Mouse (Mus musculus) heart, postnatal 4 days (tissue): ENCODE measurements around the gene Pdhx. TPM values are rescaled to one million over a fixed set of nuclear protein-coding genes. Genes with fewer than 3 reads are reported as not detected.

Experiments
- DNase-seq: peaks from one replicate; pipeline ENCODE4 v3.0.0; 2021
- total RNA-seq, 2 experiments: library from RNA; stranded (reverse); gene quantifications; 2 replicates each; pipeline ENCODE4 v1.2.3; 2021

Gene Pdhx
- 100 to 1,000 TPM; 105 to 120 TPM for total RNA-seq

- DNase-seq = peak; percentile 100
Measured at GRCm38 (mm10) chr2:103073219-103073982, at the start of gene Pdhx, which contains the start of gene Apip. Gene Pdhx (minus strand): TSS chr2:103073513. Gene Apip (plus strand): TSS chr2:103073675.

GRCm38 (mm10) chr2:103119197-103119854, 46.0 kb upstream of the Pdhx start:
- no peak for DNase-seq

GRCm38 (mm10) chr2:103118324-103119196, 45.2 kb upstream of the Pdhx start:
- DNase-seq = no peak

GRCm38 (mm10) chr2:103117212-103117611, 43.9 kb upstream of the Pdhx start:
- no peak for DNase-seq

GRCm38 (mm10) chr2:103111669-103112068, 38.4 kb upstream of the Pdhx start:
- DNase-seq = no peak

GRCm38 (mm10) chr2:103106172-103106571, 32.9 kb upstream of the Pdhx start:
- no peak for DNase-seq

- no peak for DNase-seq
Measured at GRCm38 (mm10) chr2:103102595-103102994, 29.3 kb upstream of the Pdhx start.

GRCm38 (mm10) chr2:103089521-103089920, 16.2 kb upstream of the Pdhx start:
- no peak for DNase-seq

GRCm38 (mm10) chr2:103088099-103088498, 14.8 kb upstream of the Pdhx start:
- peak; percentile 13 for DNase-seq

GRCm38 (mm10) chr2:103086432-103086831, 13.1 kb upstream of the Pdhx start:
- DNase-seq = peak; percentile 22

- DNase-seq = no peak
Measured at GRCm38 (mm10) chr2:103085633-103086032, 12.3 kb upstream of the Pdhx start.

- peak; percentile 12 for DNase-seq
Measured at GRCm38 (mm10) chr2:103084451-103084850, 11.1 kb upstream of the Pdhx start.

GRCm38 (mm10) chr2:103082853-103083252, 9.5 kb upstream of the Pdhx start:
- DNase-seq = peak; percentile 11

- DNase-seq = no peak
Measured at GRCm38 (mm10) chr2:103081706-103082105, 8.4 kb upstream of the Pdhx start.

GRCm38 (mm10) chr2:103081117-103081516, 7.8 kb upstream of the Pdhx start:
- DNase-seq = no peak

- no peak for DNase-seq
Measured at GRCm38 (mm10) chr2:103070586-103070985, 2.7 kb downstream of the Pdhx start.

GRCm38 (mm10) chr2:103069752-103070405, 3.4 kb downstream of the Pdhx start:
- no peak for DNase-seq

GRCm38 (mm10) chr2:103068602-103069001, 4.7 kb downstream of the Pdhx start:
- DNase-seq = no peak

GRCm38 (mm10) chr2:103067552-103068207, 5.6 kb downstream of the Pdhx start:
- DNase-seq = no peak

GRCm38 (mm10) chr2:103066683-103067551, 6.4 kb downstream of the Pdhx start:
- DNase-seq = no peak

- peak; percentile 56 for DNase-seq
Measured at GRCm38 (mm10) chr2:103062865-103063264, 10.4 kb downstream of the Pdhx start.
